Mouse (Mus musculus): Measurements from ENCODE around the gene Rin3. TPM values are rescaled to one million over a fixed set of nuclear protein-coding genes. Genes with fewer than 3 reads are reported as not detected.

Rin3 gene
- total RNA-seq (2021), result 1 to 10 TPM; 7.8 to 9.1 TPM
- long read RNA-seq, experiment 1, partial matches to known transcripts, result 3 of 5 reads
- long read RNA-seq, experiment 1, other reads (novel, unspliced or antisense), result 0 of 5 reads
- long read RNA-seq, experiment 2, partial matches to known transcripts, result 2 of 3 reads
- long read RNA-seq, experiment 2, other reads (novel, unspliced or antisense), result 0 of 3 reads

GRCm38 (mm10) chr12:102282763-102283482, at the start of gene Rin3:
Gene Rin3, plus strand, starts transcription at chr12:102283048.
- peak; percentile 50 for DNase-seq (ENCODE audit: low spot score)

DNA sequence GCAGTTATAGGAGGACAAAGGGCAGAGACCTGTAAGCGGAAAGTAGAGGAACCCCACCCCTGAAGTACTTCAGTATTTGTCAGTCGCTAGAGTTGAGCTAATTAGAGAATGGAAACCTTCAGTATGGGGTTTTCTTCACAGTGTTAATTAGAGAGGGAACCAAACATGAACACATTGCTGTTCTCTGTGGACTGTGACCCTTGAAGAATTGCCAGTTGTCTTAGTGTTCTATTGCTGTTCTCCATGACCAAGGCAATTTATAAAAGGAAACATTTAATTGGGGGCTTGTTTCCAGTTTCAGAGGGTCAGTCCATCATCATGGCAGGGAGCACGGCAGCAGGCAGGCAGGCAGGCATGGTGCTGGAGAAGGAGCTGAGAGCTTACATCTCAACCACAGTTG, 47.3 kb upstream of the Rin3 start:
- DNase-seq (ENCODE audit: low spot score), result no peak

DNA sequence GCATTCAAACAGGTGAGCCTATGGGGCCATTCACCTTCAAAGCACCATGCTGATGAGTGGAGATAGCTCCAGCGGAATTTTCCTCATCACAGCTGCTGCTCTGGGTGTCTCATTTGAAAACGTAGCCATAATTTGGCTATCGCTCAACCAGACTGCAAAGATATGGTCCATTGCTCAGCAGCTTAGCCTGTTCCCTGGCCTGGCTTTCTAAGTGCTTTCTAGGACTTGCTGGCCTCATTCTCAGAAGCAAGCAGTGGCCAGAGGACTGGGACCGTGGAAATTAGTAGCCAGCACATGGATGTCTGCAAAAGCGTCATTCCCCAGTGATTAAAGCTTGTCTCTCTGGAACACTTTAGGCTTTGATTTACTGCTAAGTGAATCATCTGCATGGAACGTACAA, 46.5 kb upstream of the Rin3 start:
- no peak for DNase-seq (ENCODE audit: low spot score)

GRCm38 (mm10) chr12:102242076-102242722, 40.6 kb upstream of the Rin3 start:
- DNase-seq (ENCODE audit: low spot score), result peak; percentile 16

DNA sequence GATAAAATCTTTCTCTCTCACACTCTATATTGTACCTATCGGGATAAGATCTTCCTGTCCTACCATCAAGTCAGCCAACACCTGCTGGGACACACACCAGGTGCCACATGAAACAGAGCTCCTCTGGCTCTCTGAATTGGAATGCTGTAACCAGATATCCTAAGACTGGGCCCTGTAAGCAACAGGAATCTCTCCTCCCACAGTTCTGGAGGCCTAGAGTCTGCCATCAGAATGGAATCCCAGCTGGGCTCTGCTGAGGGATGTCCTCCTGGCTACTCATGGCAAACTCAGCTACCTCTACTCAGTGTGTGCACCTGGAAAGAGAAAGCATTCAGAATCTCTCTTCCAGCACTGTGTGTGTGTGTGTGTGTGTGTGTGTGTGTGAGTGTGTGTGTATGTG, 38.9 kb upstream of the Rin3 start:
- no peak for DNase-seq (ENCODE audit: low spot score)

DNA sequence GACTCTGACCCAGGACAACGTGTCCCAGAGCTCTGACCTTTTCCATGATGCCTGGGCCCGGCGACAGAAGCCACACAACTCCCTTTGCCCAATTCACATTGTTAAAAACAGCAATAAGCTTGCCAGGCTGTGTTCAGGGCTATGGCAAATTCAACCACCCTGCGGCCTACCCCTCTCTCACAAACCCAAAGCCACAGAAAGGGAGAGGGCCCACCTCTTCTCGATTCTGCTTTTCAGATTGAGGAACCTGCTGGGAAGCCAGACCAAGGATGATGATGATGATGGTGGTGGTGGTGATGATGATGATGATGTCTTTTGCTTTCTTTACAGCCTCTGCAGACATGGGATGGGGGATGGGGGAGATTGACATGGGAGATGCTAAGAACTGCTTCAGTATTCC, 36.6 kb upstream of the Rin3 start:
- DNase-seq (ENCODE audit: low spot score), result no peak

- DNase-seq (ENCODE audit: low spot score), result no peak
Measured at GRCm38 (mm10) chr12:102248104-102248503, 34.7 kb upstream of the Rin3 start.

GRCm38 (mm10) chr12:102250316-102250715, 32.5 kb upstream of the Rin3 start:
- no peak for DNase-seq (ENCODE audit: low spot score)

DNA sequence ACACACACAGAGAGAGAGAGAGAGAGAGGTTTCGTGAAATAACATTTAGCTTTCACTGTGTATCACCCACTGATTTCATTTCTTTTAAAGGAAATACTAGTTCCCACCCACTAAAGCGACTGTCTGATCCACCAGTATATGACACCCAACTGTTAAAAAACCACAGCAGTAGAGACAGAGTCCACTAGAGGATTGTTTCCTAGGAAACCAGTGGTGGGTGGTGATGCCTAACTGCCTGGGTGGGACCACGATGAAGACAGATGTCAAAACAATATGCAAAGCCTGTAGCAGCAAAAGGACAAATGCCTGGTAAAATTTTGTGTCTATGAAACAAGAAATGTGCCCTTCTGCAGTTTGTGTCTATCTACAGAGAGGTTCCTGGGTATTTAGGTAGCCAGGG, 31.8 kb upstream of the Rin3 start:
- DNase-seq (ENCODE audit: low spot score), result no peak

GRCm38 (mm10) chr12:102251985-102252384, 30.9 kb upstream of the Rin3 start:
- DNase-seq (ENCODE audit: low spot score), result no peak

GRCm38 (mm10) chr12:102252525-102252924, 30.3 kb upstream of the Rin3 start:
- no peak for DNase-seq (ENCODE audit: low spot score)

- DNase-seq (ENCODE audit: low spot score), result no peak
Measured at GRCm38 (mm10) chr12:102255012-102255411, 27.8 kb upstream of the Rin3 start.

DNA sequence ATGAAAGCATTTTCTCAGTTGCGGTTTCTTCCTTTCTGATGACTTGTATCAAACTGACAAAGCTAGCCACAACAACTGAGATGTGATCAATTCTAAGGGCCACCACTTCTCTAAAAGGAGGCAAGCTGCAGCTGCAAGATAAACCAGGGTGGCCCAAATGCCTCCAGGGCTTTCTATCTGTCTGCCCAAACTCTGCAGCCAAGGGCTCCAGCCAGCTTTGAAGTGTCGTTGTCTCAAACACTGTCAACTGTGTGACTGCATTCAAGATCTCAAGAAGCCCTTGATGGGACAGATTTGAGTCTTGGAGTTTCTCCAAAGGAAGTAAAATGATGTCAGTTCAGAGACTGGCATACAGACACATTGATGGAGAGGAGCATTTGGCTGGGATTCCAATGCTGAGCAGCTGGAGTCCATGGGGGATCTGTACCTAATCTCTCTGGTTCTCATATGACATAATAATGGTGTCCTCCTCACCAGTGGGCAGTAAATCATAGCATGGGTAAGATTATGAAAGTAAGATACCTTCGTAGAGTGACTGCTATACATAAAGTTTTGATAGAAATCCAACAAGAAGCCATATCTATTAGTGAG, 24.2 kb upstream of the Rin3 start:
- no peak for DNase-seq (ENCODE audit: low spot score)

GRCm38 (mm10) chr12:102261933-102262396, 20.9 kb upstream of the Rin3 start:
- DNase-seq (ENCODE audit: low spot score), result no peak

GRCm38 (mm10) chr12:102262809-102263208, 20.0 kb upstream of the Rin3 start:
- DNase-seq (ENCODE audit: low spot score), result no peak

GRCm38 (mm10) chr12:102263249-102263648, 19.6 kb upstream of the Rin3 start:
- no peak for DNase-seq (ENCODE audit: low spot score)

DNA sequence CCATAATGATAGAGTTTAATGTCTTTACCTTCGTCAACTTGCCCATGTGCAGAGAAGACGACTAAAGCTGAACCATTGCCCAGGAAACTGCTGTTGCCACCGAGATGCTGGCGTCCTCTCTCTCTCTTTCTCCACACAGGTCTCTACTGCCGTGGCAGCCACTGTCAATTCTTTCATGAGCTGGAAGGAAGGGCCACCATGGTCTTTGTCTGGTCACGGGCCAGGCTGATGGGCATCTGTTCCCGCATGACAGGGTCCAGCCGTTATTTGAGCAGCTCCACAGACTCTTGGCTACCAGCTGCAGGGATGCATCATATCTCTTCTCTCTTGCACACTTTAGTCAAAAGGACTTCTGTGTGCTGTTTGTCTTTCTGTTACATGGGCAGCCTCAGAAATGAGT, 16.4 kb upstream of the Rin3 start:
- no peak for DNase-seq (ENCODE audit: low spot score)

DNA sequence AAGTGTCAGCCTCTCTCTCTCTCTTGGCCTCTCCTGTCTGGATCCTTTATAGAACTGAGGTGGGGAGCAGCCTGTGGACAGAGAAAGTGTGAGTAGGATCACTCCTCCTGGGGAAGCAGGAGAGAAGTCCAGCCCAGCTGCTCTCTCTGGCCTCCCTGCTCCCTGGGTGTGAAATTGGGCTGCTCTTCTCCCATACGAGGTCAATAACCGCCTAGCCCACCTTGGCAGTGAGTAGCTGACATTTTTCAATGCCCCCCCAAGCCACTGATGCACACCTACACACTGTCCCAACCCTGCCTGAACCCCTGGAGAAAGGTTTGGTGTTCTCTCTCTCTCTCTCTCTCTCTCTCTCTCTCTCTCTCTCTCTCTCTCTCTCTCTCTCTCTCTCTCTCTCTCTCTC, 13.7 kb upstream of the Rin3 start:
- DNase-seq (ENCODE audit: low spot score), result no peak

- no peak for DNase-seq (ENCODE audit: low spot score)
Measured at GRCm38 (mm10) chr12:102270776-102271405, 12.0 kb upstream of the Rin3 start.

GRCm38 (mm10) chr12:102271447-102271846, 11.4 kb upstream of the Rin3 start:
- no peak for DNase-seq (ENCODE audit: low spot score)

GRCm38 (mm10) chr12:102275833-102276443, 6.9 kb upstream of the Rin3 start:
- DNase-seq (ENCODE audit: low spot score), result peak; percentile 81

All from gastrocnemius, adult 18-20 months (tissue).